Mouse (Mus musculus): Measurements from ENCODE around the gene Dnmt3a.

The Dnmt3a gene

GRCm38 (mm10) chr12:3886601-3887000 is 80.8 kb downstream of the Dnmt3a start:
- DNase-seq, result no peak

GRCm38 (mm10) chr12:3887515-3888325 is 81.9 kb downstream of the Dnmt3a start:
- peak; percentile 44 for DNase-seq

- DNase-seq, result no peak
Measured at GRCm38 (mm10) chr12:3889875-3890635, 84.2 kb downstream of the Dnmt3a start.

GRCm38 (mm10) chr12:3890753-3891751 is 85.2 kb downstream of the Dnmt3a start:
- DNase-seq, result peak; percentile 40

GRCm38 (mm10) chr12:3891779-3892239 is 86.0 kb downstream of the Dnmt3a start:
- no peak for DNase-seq

GRCm38 (mm10) chr12:3892240-3893059 is 86.6 kb downstream of the Dnmt3a start:
- no peak for DNase-seq

- no peak for DNase-seq
Measured at GRCm38 (mm10) chr12:3893335-3893734, 87.5 kb downstream of the Dnmt3a start.

- no peak for DNase-seq
Measured at GRCm38 (mm10) chr12:3894525-3894924, 88.7 kb downstream of the Dnmt3a start.

- no peak for DNase-seq
Measured at GRCm38 (mm10) chr12:3897057-3897545, 91.3 kb downstream of the Dnmt3a start.

- no peak for DNase-seq
Measured at GRCm38 (mm10) chr12:3898811-3899210, 93.0 kb downstream of the Dnmt3a start.

- DNase-seq, result no peak
Measured at GRCm38 (mm10) chr12:3905436-3905835, 99.6 kb downstream of the Dnmt3a start.

GRCm38 (mm10) chr12:3906308-3906707 is 100.5 kb downstream of the Dnmt3a start:
- DNase-seq, result no peak

- no peak for DNase-seq
Measured at GRCm38 (mm10) chr12:3907008-3907407, 101.2 kb downstream of the Dnmt3a start.

GRCm38 (mm10) chr12:3907418-3907817 is 101.6 kb downstream of the Dnmt3a start:
- DNase-seq, result no peak

- DNase-seq, result no peak
Measured at GRCm38 (mm10) chr12:3910466-3911093, 104.8 kb downstream of the Dnmt3a start.

GRCm38 (mm10) chr12:3911831-3912348 is 106.1 kb downstream of the Dnmt3a start:
- no peak for DNase-seq

- DNase-seq, result no peak
Measured at GRCm38 (mm10) chr12:3915852-3916251, 110.0 kb downstream of the Dnmt3a start.

GRCm38 (mm10) chr12:3917668-3918341 is 112.0 kb downstream of the Dnmt3a start:
- no peak for DNase-seq

- no peak for DNase-seq
Measured at GRCm38 (mm10) chr12:3918577-3918976, 112.8 kb downstream of the Dnmt3a start.

- no peak for DNase-seq
Measured at GRCm38 (mm10) chr12:3919423-3919822, 113.6 kb downstream of the Dnmt3a start.
